Mouse (Mus musculus): ENCODE measurements around the gene Wdr45b.
"Not testable (repeated sequence)": the region's sequence is repeated elsewhere in the genome, so short reads cannot be mapped to it uniquely, and the experiment has no call there.

The Wdr45b gene

DNA sequence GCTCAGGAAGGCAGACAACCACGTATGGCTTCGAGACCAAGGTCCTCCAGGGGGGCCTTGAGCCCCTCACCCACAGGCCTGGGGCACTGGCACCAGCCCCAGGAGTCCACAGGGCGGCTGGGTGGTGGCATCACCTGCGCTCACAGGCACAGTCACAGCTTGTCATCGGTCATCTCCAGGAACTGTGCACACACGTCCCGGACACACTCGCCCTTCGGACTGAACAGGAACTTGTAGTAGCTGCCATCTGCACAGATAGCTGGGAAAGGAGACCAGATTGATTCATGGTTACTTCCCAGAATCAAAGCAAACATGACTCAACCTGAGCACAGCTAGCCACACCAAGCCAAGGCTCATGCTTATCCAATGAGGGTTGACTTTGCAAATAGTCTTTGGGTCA lies 26.0 kb downstream of the Wdr45b start:
- no peak for DNase-seq (ENCODE audit: low spot score in 2 of 2)

DNA sequence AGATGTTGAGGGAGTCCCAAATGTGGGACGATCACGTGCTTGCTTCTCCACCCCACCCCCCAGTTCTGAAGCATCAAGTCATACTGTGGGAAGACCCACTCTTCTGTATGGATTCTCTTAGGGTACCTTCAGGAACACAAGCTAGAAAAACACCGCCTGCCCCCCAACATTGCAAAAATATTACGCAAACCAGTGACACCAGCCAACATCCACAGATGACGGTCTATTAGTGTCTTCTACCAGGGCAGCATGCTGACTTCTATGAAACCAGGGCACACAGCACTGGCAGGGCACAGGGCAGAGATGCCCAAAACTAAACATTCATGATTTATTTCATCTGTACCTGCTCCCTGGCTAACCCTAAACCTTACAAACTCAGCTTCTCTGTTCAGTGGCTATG lies 27.6 kb downstream of the Wdr45b start:
- no peak for DNase-seq (ENCODE audit: low spot score in 2 of 2)

DNA sequence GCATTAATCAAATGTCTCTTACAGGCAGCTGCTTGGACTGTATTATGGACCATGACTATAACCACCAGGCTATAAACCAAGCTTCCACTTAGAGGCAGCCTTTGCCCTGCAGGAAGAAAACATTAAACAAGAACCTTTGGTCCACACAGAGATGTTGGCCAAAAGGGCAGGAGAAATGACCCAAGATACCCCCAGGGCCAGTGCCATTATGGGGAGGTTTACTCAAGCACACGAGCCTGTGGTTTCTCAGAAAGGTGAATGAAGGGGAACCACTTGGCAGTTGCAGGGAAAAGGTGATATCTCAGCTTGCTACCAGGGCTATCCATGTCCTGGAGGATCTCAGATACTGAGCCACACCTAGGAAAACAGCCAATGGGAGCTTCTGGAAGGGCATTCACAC lies 28.2 kb downstream of the Wdr45b start:
- no peak for DNase-seq (ENCODE audit: low spot score in 2 of 2)

DNA sequence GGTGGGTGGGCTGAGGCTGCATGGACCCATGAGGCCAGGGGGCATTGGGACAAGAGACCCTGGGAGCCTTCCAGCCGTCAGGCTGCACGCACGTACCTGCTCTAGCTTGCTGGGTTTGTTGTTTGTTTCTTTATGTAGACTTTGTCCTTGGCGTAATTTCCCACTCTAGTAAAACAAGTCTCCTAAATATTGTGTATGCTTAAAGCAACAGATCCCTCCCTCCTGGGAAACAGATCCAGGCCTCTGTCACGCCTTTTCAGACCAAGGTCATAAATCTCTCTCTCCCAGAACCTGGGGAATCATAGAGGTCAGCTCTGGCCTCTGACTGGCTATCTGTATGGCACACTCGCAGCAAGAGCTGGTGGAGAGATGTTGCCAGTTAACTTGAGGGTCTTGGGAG lies 46.5 kb downstream of the Wdr45b start:
- not testable (repeated sequence) for DNase-seq (ENCODE audit: low spot score in 2 of 2)

DNA sequence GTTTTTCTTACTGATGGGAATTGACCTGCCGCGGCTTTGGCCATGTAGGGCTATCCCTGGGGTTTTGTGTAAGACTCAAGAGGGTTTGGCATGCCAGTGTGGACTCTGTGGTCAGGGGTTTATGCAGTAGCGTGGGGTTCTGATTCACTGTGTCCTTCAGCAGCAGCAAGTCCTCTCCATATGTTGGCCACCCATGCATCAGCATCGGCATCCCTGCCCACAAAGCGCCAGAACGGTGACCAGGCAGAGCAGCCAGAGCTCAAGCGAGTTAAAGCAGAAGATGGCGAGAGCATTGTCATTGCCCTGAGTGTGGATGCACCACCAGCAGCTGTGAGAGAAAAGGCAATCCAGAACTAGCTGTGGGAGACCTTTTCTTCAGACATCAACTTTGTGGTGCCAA lies 47.6 kb downstream of the Wdr45b start:
- DNase-seq (ENCODE audit: low spot score in 2 of 2) = no peak

DNA sequence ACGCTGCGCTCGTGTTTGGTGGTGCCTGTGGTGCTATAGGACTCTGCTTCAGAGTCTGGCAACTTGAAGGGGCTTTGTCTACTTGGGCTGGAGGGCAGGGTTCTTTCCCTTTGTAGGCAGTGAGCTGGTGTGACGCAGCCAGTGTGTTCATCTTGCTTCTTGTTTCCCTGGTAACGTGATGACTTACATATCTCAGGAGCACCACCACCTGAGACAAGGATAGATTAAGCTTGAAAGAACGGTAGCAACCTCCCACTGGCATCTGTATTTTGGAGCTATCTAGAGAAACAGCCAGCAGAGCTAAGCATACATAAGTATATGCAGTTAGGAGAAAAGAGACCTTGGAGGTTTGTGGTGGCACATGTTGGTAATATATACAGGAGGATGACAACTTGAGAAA lies 48.9 kb downstream of the Wdr45b start:
- DNase-seq (ENCODE audit: low spot score in 2 of 2) = peak in 1 of 2 experiments; percentile 34

DNA sequence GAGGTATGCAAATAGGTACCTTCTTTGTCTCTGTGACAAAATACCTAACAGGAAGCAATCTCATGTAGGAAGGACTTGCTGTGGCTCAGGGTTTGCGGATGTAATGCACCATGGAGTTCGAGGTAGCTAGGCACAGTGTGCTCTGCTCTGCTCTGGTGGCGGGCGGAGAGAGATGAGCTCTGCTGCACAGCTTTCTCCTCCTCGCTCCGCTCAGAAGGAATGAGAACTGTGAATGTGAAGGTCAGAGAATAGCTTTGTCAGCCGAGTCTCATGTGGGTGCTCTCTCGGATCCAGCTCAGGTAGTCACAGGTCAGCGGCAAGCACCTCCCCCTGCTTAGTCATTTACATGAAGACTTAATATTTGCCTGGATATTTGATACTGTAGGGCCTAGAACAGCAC lies 54.0 kb downstream of the Wdr45b start:
- no peak for DNase-seq (ENCODE audit: low spot score in 2 of 2)

DNA sequence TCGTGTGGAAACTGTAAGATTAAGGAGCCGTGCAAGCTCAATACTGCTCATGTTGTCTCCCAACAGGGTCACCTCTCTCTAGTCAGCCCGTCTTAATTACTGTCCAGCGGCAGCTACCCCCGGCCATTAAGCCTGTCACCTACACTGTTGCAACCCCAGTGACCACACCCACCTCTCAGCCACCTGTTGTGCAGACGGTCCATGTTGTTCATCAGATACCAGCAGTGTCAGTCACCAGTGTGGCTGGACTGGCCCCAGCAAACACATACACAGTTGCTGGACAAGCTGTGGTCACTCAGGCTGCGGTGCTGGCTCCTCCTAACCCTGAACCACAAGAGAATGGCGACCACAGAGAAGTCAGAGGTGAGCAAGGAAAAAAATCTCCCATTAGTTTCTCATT lies 55.8 kb downstream of the Wdr45b start:
- DNase-seq (ENCODE audit: low spot score in 2 of 2) = no peak

DNA sequence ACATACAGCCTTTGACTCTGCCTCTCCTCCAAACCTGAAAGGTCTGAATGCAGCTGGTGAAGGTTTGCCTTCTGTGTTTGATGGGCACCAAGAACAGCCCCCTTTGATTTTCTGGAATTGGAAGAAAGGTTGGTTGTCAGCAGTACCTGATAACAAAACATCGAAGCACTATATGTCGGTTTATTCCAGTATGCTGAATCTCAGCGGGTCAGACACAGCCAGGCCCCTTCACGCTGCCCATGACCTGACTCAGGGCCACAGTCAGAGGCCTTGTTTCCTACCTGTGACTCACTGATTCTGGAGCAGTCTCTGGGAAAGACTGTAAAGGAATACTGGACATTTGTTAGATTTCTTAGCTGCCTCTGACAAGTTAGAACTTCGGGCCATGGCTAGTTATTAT lies 59.5 kb downstream of the Wdr45b start:
- DNase-seq (ENCODE audit: low spot score in 2 of 2) = no peak

DNA sequence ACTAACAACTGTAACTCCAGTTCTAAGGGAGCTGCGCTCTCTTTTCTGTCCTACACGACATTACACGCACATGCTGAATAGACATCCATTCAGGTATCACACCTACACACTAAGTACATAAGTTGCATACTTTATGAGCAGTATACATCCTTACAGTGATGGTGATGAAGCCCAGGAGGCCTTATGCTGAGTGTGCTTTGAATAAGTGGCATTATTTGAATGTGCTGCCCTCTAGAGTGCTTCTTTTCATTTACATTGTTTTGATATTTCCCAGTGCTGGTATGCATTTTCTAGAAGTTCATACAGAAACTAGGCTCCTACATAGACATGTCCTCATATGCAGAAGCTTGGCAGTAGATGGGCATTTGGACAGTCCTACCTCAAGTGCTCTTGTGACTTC lies 64.4 kb downstream of the Wdr45b start:
- no peak for DNase-seq (ENCODE audit: low spot score in 2 of 2)

DNA sequence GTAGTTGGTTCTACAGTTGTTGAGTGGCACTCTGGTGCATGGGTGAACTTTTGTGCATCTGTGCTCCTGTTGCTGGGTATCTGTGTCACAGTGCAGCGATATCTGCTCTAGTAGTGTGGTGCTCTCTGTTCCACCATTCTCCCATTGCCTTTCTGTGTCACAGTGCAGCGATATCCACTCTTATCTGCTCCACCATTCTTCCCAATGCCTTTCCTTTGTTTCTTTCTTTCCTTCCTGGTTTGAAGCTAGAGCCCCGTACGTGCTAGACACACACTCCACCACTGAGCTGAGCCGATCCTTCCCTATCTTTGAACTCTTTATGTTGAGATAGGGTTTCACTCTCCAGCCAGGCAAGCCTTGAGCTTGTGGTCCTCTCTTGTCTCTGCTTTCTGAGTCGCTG lies 71.3 kb downstream of the Wdr45b start:
- no peak for DNase-seq (ENCODE audit: low spot score in 2 of 2)

DNA sequence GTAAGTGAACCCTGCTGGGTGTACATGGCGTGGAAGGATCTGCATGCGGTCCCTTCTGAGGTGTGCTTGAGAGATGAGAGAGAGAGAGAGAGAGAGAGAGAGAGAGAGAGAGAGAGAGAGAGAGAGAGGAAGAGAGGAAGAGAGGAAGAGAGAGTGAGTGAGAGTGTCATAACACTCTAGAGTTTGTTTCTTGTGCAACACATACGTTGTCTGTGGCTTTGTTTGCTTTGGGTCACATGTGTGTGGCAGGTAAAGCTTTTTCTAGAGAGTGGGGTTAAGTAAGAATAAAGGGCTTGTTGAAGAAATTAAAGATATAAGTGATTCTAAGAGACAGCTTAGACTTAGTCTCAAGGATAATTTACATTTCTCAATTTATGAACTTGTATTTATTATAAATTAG lies 76.2 kb downstream of the Wdr45b start:
- no peak for DNase-seq (ENCODE audit: low spot score in 2 of 2)

DNA sequence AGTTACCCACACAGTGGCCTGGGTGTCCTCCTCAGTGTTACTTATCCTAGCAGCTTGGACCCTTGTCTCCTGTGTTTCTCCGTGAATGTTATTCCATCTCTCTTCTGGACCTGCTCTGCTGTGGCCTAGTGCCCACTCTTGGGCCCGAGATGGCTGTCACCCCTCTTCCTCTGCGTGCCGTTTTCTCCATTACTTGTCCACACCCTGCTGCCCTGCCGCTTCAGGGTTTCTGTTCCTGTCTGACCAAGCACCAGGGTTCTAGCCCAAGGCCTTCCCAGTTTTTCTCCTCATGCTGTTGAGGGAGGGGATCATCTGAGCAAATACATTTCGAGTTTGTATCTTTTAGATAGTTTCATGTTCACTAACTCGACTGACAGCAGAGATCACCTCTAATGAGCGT lies 76.7 kb downstream of the Wdr45b start:
- no peak for DNase-seq (ENCODE audit: low spot score in 2 of 2)

Data from frontal cortex, postnatal 14 days (tissue).